Mouse (Mus musculus) heart, postnatal 10 days (tissue): ENCODE measurements around the gene Ciapin1. TPM values are rescaled to one million over a fixed set of nuclear protein-coding genes. Genes with fewer than 3 reads are reported as not detected.
A peak's percentile ranks its signal among the peaks of the same experiment; 100 is the strongest.

Source experiments
- DNase-seq, 2 experiments: peaks; one replicate each; pipeline ENCODE4 v3.0.0; 2021
- intact Hi-C: fragments of 180-260 bp; cut with DNase I; formaldehyde crosslinking; loops from one replicate; pipeline ENCODE4 v1.15.1; 2025
- total RNA-seq, 2 experiments: library from RNA; stranded (reverse); gene quantifications; 2 replicates each; pipeline ENCODE4 v1.2.3; 2021

Ciapin1 gene
- 10 to 100 TPM; 74.8 to 87.7 TPM for total RNA-seq

- intact Hi-C loops: loop anchor here (5.0 kb wide), 1 partner anchor 451 kb away; the partner anchor contains the start of gene Herpud1
- peak; percentile 96 to 97 for DNase-seq
These were observed at the start of gene Ciapin1, which contains the start of gene Coq9 for GRCm38 (mm10) chr8:94837662-94838574. TSS of gene Ciapin1 (minus strand) at chr8:94838358. TSS of gene Coq9 (plus strand) at chr8:94838321.

DNA sequence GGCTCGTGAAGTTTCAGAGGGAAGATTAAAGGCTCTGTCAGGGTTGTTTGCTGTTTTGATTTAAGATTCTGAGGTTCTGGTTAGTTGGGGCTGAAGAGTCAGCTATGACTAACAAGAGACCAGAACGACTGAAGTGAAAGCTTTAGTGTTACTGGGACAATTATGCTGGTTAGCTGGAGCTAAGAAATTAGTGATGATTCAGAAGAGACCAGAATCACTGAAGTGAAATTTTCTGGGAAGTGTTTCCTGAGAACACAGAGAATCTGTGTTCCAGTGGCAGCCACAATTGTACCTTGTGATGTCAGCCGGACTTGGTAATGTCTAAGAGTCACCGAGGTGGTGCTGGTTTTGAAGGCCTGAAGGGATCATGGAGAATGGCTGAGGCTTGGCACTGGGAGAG is 42.6 kb upstream of the Ciapin1 start:
- intact Hi-C loops: no loop called here

GRCm38 (mm10) chr8:94876820-94877219 is 38.7 kb upstream of the Ciapin1 start:
- DNase-seq: no peak
- intact Hi-C loops: no loop called here

More for the DNA sequence above, 42.6 kb upstream of the Ciapin1 start:
- no peak for DNase-seq

DNA sequence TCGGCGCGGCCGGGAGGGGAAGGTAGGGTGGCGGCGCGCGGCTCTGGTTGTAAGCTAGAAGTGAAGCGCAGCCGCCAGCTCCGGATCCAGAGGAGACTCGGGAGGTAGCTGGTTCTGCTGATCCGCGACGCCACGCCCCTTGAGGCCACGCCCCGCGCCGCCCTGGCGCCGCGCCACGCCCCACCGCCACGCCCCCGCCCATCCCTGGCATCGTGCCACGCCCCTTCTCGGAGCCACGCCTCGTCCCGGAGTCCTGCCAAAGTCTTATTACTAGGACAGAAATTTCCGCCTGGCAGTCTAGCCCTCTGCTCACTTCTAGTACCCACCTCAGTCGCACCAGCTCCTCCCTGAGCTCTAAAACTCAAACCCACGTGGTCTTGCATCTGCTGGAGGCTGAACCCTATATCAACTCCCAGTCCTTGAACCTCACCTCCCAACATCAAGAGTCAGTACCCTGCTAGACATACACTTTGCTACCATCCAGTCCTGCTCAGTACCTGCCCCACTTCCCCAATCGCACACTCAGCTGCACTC is 38.1 kb upstream of the Ciapin1 start, which contains the start of gene Dok4:
TSS of gene Dok4 (minus strand) at position 134 of the 534 bp plus-strand sequence.
- intact Hi-C loops: no loop called here
- DNase-seq: peak; percentile 92 to 93

DNA sequence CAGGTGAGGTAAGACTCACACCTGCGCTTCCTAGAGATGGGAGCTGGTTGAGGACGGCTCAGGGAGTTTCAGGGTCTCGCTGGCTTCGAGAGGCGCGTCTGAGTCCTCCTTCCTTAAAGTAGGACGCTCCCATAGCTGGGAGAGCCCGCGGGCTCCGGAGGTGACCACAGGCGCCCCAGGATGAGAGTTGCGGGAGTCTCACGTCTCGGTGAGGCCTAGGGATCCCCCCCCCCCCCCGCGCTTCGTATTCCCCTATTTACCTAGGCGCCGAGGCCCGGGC is 37.7 kb upstream of the Ciapin1 start:
- DNase-seq: peak; percentile 22 to 36
- intact Hi-C loops: no loop called here

DNA sequence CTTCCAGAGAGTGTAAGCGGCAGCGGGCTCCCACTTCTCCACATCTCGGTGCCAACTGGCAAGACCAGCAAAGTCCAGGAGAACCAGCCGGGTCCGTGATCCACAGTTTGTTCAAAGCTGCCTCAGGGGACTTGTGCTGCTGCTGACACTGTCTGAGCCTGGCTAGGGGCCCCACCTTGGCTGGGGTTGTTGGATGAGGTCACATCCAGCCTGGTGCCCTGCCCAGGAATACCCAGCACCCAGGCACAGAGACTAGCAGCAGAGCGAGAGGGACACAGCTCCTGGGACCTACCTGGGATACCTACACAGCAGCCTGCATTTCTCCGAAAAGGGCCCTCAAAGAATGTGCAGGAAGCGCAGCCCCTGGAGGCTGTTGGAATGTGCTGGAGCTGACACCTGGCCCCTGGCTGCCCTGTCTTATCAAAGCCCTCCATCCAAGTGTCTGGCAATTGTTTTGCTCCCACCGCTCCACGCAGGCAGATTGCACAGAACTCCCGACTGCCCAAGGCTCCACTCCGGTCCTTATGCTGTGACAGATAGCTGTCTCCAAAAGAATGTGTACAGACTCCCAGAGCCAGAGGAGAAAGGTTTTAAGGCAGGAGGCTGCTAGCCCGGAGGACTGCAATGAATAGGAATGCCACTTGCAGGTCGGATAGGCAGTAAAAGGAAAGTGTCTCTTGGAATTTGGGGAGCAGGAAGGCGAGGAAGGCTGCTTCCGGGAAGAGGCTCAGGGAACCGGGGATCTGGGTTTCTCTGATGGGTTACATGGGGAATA is 37.1 kb upstream of the Ciapin1 start:
- peak; percentile 48 to 49 for DNase-seq
- intact Hi-C loops: no loop called here

- intact Hi-C loops: loop anchor here (1.0 kb wide), 2 partner anchors 31 to 35 kb away; no protein-coding TSS in a partner anchor
- DNase-seq: peak; percentile 79 to 86
These were observed 36.2 kb upstream of the Ciapin1 start for GRCm38 (mm10) chr8:94874358-94874757.

DNA sequence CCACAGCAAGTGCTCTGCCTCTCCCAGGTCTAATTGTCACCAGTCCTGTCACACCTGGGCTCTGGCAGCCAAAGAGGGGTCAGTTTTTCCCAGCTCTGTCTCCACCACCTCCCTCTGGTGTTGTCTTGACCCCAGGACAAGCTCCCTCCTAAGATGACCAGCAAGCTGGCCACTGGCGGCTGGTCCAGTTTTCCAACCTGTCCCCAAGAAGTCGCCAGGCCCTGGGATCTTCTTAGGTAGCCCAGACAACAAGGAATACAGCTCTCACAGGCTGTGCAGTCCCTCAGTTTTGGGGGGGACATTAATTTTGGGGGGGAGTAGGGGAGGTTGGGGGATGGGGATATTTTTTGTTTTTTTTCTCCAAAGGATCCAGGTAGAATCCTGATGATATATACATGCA is 34.4 kb upstream of the Ciapin1 start:
- intact Hi-C loops: no loop called here
- DNase-seq: no peak

GRCm38 (mm10) chr8:94872156-94872555 is 34.0 kb upstream of the Ciapin1 start:
- intact Hi-C loops: no loop called here
- DNase-seq: no peak

- intact Hi-C loops: no loop called here
These were observed 33.1 kb upstream of the Ciapin1 start for GRCm38 (mm10) chr8:94871108-94871894.

DNA sequence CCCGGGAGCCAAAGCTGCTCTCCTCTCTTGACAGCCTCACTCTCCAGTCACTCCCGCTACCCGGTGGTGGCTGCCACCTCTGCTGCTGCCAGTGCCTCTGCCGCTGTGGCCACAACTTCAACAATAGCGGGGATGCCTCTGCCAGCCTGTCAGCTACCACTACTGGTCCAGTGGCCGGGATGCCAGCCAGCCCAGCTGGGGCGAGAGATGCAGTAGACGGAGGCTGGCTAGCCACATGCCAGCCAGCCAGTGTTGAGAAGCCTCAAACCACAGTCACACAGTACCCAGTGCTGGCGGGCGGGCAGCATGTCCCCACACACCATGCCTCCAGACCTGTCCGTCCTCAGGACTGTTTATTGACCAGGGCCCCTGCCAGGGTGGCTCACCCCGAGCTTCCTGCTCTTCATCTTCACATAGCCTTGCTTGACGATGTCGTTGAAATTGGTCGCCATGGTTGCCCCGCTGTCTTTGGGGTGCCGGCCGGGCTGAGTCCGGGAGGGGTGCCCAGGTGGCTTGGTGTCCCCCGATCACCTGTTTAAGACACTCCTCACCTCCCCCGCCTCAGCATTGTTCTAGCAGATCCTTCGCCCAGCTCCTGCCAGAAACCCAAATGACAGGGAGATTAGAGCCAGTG is 32.4 kb upstream of the Ciapin1 start:
- peak; percentile 39 to 58 for DNase-seq
- intact Hi-C loops: no loop called here

More at GRCm38 (mm10) chr8:94871108-94871894, 33.1 kb upstream of the Ciapin1 start:
- peak; percentile 71 to 75 for DNase-seq

DNA sequence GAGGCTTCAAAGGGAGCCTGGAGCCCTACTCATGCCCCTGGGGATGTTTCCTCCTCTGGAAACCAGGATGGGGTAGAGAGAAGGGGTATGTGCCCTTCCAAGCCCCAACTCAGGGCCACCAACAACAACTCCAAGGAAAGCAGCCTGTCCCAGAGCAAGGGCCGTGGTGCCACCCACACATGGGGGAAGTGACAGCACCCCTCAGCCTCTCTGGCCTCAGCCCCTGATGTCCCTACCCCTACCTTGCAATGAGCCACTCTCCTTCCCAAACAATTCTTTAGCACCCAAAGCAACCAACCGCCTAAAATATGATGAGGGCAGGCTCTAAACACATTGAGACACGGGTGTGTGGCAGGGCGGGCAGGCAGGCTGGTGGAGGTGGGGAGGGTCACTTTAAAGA is 31.8 kb upstream of the Ciapin1 start:
- intact Hi-C loops: no loop called here
- no peak for DNase-seq

DNA sequence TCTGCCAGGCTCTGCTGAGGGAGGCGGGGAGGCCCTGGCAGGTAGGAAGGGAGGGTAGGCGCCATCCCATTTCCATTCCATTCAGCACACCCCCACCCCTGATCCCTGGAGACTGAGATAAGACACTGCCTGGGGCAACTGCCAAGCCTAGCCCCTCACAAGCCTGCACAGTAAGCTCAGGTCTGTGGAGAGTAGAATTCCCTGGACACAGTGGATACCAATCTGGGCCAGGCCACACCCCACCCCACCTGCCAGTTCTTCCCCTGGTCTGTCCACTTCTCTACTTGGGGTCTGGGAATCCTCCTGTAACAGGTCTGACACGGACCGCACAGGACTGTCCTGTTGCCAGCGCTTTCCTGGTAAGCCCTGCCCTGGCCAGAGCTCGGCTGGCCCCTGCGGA is 31.0 kb upstream of the Ciapin1 start:
- DNase-seq: no peak
- intact Hi-C loops: no loop called here

DNA sequence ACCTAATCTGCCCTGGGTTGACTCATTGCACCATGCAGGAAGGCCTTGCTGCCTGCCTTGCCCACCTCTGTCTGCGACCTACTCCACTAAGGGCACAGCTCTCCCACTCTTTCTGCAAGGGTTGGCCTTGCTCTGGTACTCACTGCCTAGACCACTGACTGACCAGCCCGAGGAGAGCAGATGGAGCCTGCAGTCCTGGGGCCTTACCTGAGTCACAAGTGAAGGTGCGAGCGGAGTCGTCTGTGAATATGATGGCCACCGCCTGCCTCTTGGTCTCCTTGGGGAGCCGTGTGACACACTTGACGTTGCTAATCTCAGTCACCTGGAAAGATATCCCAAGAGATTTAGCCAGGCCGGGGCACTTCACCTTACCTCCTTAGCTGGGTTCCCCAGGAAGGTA is 28.8 kb upstream of the Ciapin1 start:
- intact Hi-C loops: no loop called here
- no peak for DNase-seq

DNA sequence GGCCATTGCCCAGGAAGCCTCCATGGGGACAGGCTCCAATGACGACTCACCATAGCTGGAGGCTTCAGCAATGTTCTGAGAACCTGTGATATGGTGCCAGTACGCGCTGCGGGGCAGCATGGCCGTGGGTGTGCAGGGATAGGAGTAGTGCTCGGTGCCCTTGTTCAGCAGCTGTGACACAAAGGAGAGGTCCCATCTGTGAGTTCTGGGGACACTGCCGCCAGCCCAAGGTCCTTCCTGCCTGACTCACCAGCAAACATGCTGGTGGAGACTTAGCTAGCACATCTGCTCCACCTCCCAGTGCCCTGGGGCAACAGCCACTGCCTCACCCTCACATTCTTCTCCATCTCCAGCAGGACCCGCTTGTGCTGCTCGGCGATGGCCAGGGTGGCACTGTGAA is 27.1 kb upstream of the Ciapin1 start:
- DNase-seq: no peak
- intact Hi-C loops: no loop called here

DNA sequence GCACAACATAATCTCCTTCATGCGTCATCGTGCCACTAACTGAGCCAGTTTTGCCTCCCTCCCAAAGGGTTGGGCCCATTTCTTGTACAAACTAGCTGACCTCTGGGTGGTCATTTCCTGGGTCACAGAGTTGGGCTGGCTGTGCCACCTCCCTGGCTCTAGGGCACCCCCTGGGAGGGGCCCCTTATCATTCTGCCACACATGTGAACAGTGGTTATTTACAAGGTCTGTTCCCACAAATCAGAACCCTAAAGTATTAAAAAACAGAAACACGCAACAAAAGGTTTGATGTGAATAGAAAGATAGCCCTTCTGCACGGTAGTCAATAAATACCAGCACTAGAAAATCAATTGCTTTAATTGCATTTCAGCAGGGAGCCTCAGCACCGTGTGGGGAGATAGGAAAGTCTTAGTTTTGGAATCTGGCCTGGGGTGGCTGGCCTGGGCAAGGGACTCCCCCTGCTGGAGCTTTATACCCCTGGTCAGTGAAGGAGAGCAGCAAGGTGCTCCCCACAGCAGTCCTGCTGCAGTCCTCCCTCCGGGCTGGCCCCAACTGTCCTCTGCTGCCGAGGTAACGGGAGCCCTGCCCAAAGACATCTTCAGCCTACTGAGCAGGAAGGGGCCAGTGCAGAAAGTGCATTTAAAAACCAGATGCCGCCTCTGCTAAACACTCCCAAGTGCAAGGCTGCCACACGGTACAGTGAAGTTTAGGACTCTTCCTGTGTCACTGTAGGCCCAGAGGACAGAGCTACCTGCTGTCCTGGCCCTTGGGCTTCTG is 25.9 kb upstream of the Ciapin1 start:
- intact Hi-C loops: no loop called here

DNA sequence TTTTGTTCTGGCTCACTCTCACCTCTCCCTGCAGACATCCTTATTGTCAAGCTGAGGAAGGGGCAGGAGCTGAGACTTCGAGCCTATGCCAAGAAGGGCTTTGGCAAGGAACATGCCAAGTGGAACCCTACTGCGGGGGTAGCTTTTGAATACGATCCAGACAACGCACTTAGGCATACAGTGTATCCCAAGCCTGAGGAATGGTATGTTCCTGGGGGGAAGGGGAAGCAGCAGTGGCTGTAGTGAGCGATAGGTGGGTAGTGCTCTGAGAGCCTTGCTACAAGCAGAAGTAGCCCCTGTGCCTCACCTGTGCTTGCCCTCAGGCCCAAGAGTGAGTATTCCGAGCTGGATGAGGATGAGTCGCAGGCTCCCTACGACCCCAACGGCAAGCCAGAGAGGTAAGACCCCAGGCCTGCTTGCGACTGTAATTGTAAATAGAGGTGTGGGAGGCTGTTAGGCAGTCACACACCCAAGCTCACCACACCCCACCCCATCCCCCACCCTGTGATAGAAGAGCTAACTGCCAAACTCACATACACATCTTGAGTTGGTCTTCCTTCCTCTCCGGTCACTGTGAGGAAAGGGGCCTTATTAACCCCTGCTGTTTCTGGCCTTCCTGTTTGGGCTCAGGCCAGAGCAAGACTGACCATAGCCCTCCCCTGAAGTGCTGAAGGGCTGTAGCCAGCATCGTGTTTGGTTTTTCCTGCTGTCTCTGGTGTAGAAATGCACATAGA is 24.5 kb upstream of the Ciapin1 start:
- peak in 1 of 2 experiments; percentile 37 for DNase-seq
- intact Hi-C loops: no loop called here

More for the DNA sequence above, 25.9 kb upstream of the Ciapin1 start:
- peak in 1 of 2 experiments; percentile 22 for DNase-seq

- DNase-seq: peak; percentile 71 to 83
- intact Hi-C loops: no loop called here
These were observed 23.3 kb upstream of the Ciapin1 start for GRCm38 (mm10) chr8:94861352-94861910.
